Mouse (Mus musculus): Measurements from ENCODE around the gene Stox1.
"Not testable (repeated sequence)": the region's sequence is repeated elsewhere in the genome, so short reads cannot be mapped to it uniquely, and the experiment has no call there.

The Stox1 gene

GRCm38 (mm10) chr10:62725771-62726687 lies at the start of gene Stox1:
Gene Stox1, minus strand, starts transcription at chr10:62726128.
- DNase-seq (ENCODE audit: low read depth, low spot score): peak; percentile 32

GRCm38 (mm10) chr10:62750781-62751180 lies 24.9 kb upstream of the Stox1 start:
- no peak for DNase-seq (ENCODE audit: low read depth, low spot score)

GRCm38 (mm10) chr10:62739961-62740737 lies 14.2 kb upstream of the Stox1 start:
- no peak for DNase-seq (ENCODE audit: low read depth, low spot score)

- peak; percentile 21 for DNase-seq (ENCODE audit: low read depth, low spot score)
Measured at GRCm38 (mm10) chr10:62736965-62737688, 11.2 kb upstream of the Stox1 start.

GRCm38 (mm10) chr10:62730826-62731225 lies 4.9 kb upstream of the Stox1 start:
- DNase-seq (ENCODE audit: low read depth, low spot score): no peak

GRCm38 (mm10) chr10:62724936-62725335 lies 992 bp downstream of the Stox1 start:
- DNase-seq (ENCODE audit: low read depth, low spot score): no peak

- no peak for DNase-seq (ENCODE audit: low read depth, low spot score)
Measured at GRCm38 (mm10) chr10:62722701-62723100, 3.2 kb downstream of the Stox1 start.

GRCm38 (mm10) chr10:62720574-62720973 lies 5.4 kb downstream of the Stox1 start:
- DNase-seq (ENCODE audit: low read depth, low spot score): not testable (repeated sequence)

GRCm38 (mm10) chr10:62713457-62713856 lies 12.5 kb downstream of the Stox1 start:
- DNase-seq (ENCODE audit: low read depth, low spot score): no peak

GRCm38 (mm10) chr10:62703579-62703978 lies 22.3 kb downstream of the Stox1 start:
- DNase-seq (ENCODE audit: low read depth, low spot score): no peak

- DNase-seq (ENCODE audit: low read depth, low spot score): no peak
Measured at GRCm38 (mm10) chr10:62702436-62702835, 23.5 kb downstream of the Stox1 start.

- DNase-seq (ENCODE audit: low read depth, low spot score): no peak
Measured at GRCm38 (mm10) chr10:62692771-62693170, 33.2 kb downstream of the Stox1 start.

GRCm38 (mm10) chr10:62692244-62692643 lies 33.7 kb downstream of the Stox1 start:
- DNase-seq (ENCODE audit: low read depth, low spot score): no peak

GRCm38 (mm10) chr10:62687032-62687674 lies 38.8 kb downstream of the Stox1 start:
- DNase-seq (ENCODE audit: low read depth, low spot score): peak; percentile 43

GRCm38 (mm10) chr10:62683043-62683442 lies 42.9 kb downstream of the Stox1 start:
- no peak for DNase-seq (ENCODE audit: low read depth, low spot score)

- peak; percentile 14 for DNase-seq (ENCODE audit: low read depth, low spot score)
Measured at GRCm38 (mm10) chr10:62679833-62680232, 46.1 kb downstream of the Stox1 start.

- no peak for DNase-seq (ENCODE audit: low read depth, low spot score)
Measured at GRCm38 (mm10) chr10:62677329-62677728, 48.6 kb downstream of the Stox1 start.

- no peak for DNase-seq (ENCODE audit: low read depth, low spot score)
Measured at GRCm38 (mm10) chr10:62676196-62676595, 49.7 kb downstream of the Stox1 start.

GRCm38 (mm10) chr10:62672359-62672758 lies 53.6 kb downstream of the Stox1 start:
- no peak for DNase-seq (ENCODE audit: low read depth, low spot score)

GRCm38 (mm10) chr10:62669245-62669644 lies 56.7 kb downstream of the Stox1 start:
- no peak for DNase-seq (ENCODE audit: low read depth, low spot score)

- no peak for DNase-seq (ENCODE audit: low read depth, low spot score)
Measured at GRCm38 (mm10) chr10:62668463-62668862, 57.5 kb downstream of the Stox1 start.

Data from forelimb bud, embryonic 11.5 days (tissue).